Mouse (Mus musculus): ENCODE measurements around the gene Rexo4.

Gene Rexo4

GRCm38 (mm10) chr2:26910124-26910993 is 53.8 kb downstream of the Rexo4 start, which contains the start of the genes Med22 and Rpl7a:
Gene Med22, minus strand, starts transcription at chr2:26910677.
Gene Rpl7a, plus strand, starts transcription at chr2:26910764.
- DNase-seq (ENCODE audit: low read depth): peak; percentile 100

- DNase-seq (ENCODE audit: low read depth): no peak
These were observed 54.8 kb downstream of the Rexo4 start for GRCm38 (mm10) chr2:26909387-26909784.

- DNase-seq (ENCODE audit: low read depth): peak; percentile 32
These were observed 55.3 kb downstream of the Rexo4 start for GRCm38 (mm10) chr2:26908710-26909386.

GRCm38 (mm10) chr2:26907109-26907508 is 57.1 kb downstream of the Rexo4 start:
- DNase-seq (ENCODE audit: low read depth): peak; percentile 74

GRCm38 (mm10) chr2:26906431-26906830 is 57.8 kb downstream of the Rexo4 start:
- DNase-seq (ENCODE audit: low read depth): no peak

GRCm38 (mm10) chr2:26905936-26906335 is 58.2 kb downstream of the Rexo4 start:
- DNase-seq (ENCODE audit: low read depth): no peak
